Mouse (Mus musculus): ENCODE data around the gene Msx2. TPM values are rescaled to one million over a fixed set of nuclear protein-coding genes. Genes with fewer than 3 reads are reported as not detected.

The Msx2 gene
- polyA plus RNA-seq, 1 experiment from 2014 or later: 2.0 TPM

GRCm38 (mm10) chr13:53463037-53463436, 9.8 kb downstream of the Msx2 start:
- TF ChIP-seq CTCF (IDR thresholded peaks at IDR 0.05; ENCODE audit: low read depth) (no peak), EP300 (optimal IDR thresholded peaks at IDR 0.05) (no peak)
- Histone ChIP-seq H3K27ac (replicated peaks) (no peak overlapping the region), H3K9me3 (ENCODE audit: control insufficient read depth, low read length) (no peaks in the 10 kb centered on the region), H3K36me3 (ENCODE audit: control insufficient read depth, insufficient read depth, low read length) (no peaks in the 10 kb centered on the region), H3K4me1 (replicated peaks; ENCODE audit: control insufficient read depth, insufficient read depth) (0 out of 2 replicates have a peak, but pooled peaks cover 5% of the 10 kb centered on the region), H3K4me2 (replicated peaks; ENCODE audit: low read depth) (no peak overlapping the region), H3K9ac (ENCODE audit: low read length) (no peak overlapping the region), H3K27me3 (ENCODE audit: control insufficient read depth, insufficient read depth, low read length) (peaks cover 26% of the 10 kb centered on the region; the same call in 1 of the 2 replicates), H3K4me3 (ENCODE audit: low read depth, low read length) (no peak overlapping the region)
- ATAC-seq (ENCODE audit: low FRiP score, low TSS enrichment) (no peak), DNase-seq (ENCODE audit: low spot score) (no peak)
- 11% methylated on average over 7 of the region's 7 CpGs for WGBS

DNA sequence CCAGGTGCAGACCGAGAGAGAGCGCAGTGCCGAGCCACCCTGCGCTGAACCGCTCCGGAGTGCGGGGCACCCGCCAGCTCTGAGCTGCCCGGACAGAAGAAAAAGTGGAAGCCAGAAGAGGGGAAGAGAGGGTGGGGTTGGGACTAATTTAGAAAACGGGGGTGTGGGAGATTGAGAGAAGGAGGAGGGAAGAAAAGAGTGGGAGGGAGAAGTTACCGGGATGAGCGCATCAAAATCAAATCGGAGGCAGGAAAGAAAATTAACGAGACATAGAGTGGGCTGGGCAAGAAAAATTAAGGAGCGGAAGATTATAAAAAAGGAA, 10.3 kb downstream of the Msx2 start:
- H3K36me3 ChIP-seq (ENCODE audit: control insufficient read depth, insufficient read depth, low read length): no peaks in the 10 kb centered on the region
- H3K4me2 ChIP-seq (replicated peaks; ENCODE audit: low read depth): peak overlapping the region; percentile 52
- peak overlapping the region; percentile 30 for H3K4me3 ChIP-seq (ENCODE audit: low read depth, low read length)
- ATAC-seq (ENCODE audit: low FRiP score, low TSS enrichment): no peak
- TF ChIP-seq EP300 (optimal IDR thresholded peaks at IDR 0.05) (no peak), CTCF (IDR thresholded peaks at IDR 0.05; ENCODE audit: low read depth) (no peak)
- H3K9me3 ChIP-seq (ENCODE audit: control insufficient read depth, low read length): no peaks in the 10 kb centered on the region
- H3K27ac ChIP-seq (replicated peaks): no peak overlapping the region
- H3K9ac ChIP-seq (ENCODE audit: low read length): peak overlapping the region; percentile 23; the same call in 1 of the 2 replicates
- no peak for DNase-seq (ENCODE audit: low spot score)
- H3K27me3 ChIP-seq (ENCODE audit: control insufficient read depth, insufficient read depth, low read length): peaks cover 26% of the 10 kb centered on the region; the same call in 1 of the 2 replicates
- WGBS: 2% methylated on average over 15 of the region's 15 CpGs
- H3K4me1 ChIP-seq (replicated peaks; ENCODE audit: control insufficient read depth, insufficient read depth): 0 out of 2 replicates have a peak, but pooled peaks cover 5% of the 10 kb centered on the region

- H3K4me3 ChIP-seq (ENCODE audit: low read depth, low read length): peak overlapping the region; percentile 30
- H3K27me3 ChIP-seq (ENCODE audit: control insufficient read depth, insufficient read depth, low read length): peaks cover 26% of the 10 kb centered on the region; the same call in 1 of the 2 replicates
- H3K27ac ChIP-seq (replicated peaks): no peak overlapping the region
- H3K9ac ChIP-seq (ENCODE audit: low read length): peak overlapping the region; percentile 23; the same call in 1 of the 2 replicates
- peak overlapping the region; percentile 52 for H3K4me2 ChIP-seq (replicated peaks; ENCODE audit: low read depth)
- H3K4me1 ChIP-seq (replicated peaks; ENCODE audit: control insufficient read depth, insufficient read depth): 0 out of 2 replicates have a peak, but pooled peaks cover 5% of the 10 kb centered on the region
- WGBS: under 1% methylated on average over 51 of the region's 51 CpGs
- TF ChIP-seq EP300 (optimal IDR thresholded peaks at IDR 0.05) (no peak), CTCF (IDR thresholded peaks at IDR 0.05; ENCODE audit: low read depth) (peak; percentile 84)
- DNase-seq (ENCODE audit: low spot score) (peak; percentile 74), ATAC-seq (ENCODE audit: low FRiP score, low TSS enrichment) (peak; percentile 51)
- no peaks in the 10 kb centered on the region for H3K9me3 ChIP-seq (ENCODE audit: control insufficient read depth, low read length)
- no peaks in the 10 kb centered on the region for H3K36me3 ChIP-seq (ENCODE audit: control insufficient read depth, insufficient read depth, low read length)
Measured at GRCm38 (mm10) chr13:53461855-53462648, 10.8 kb downstream of the Msx2 start.

DNA sequence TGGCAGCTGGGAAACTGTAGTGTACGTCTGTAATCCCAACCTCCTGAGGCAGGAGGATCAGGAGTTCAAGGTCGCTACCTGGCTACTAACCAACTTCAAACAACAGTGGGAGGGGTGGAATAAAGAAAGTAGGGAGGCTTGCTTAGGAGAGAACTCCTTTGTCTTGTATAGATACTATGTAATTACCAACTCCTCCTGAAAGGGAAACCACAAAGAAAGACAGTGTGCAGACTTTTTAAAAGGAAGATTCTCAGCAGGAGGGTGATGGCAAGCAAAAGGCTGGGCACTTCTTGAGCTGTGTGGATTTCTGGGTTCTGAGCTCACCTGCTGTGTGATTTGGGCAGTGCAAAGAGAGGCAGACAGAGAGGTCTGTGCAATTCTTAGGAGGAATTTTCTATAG, 11.5 kb downstream of the Msx2 start:
- TF ChIP-seq CTCF (IDR thresholded peaks at IDR 0.05; ENCODE audit: low read depth): no peak
- TF ChIP-seq EP300 (optimal IDR thresholded peaks at IDR 0.05): no peak
- 55% methylated on average over 2 of the region's 2 CpGs for WGBS
- ATAC-seq (ENCODE audit: low FRiP score, low TSS enrichment): no peak

GRCm38 (mm10) chr13:53458766-53459165, 14.1 kb downstream of the Msx2 start:
- no peaks in the 10 kb centered on the region for H3K9me3 ChIP-seq (ENCODE audit: control insufficient read depth, low read length)
- no peak overlapping the region for H3K4me2 ChIP-seq (replicated peaks; ENCODE audit: low read depth)
- H3K4me3 ChIP-seq (ENCODE audit: low read depth, low read length): no peak overlapping the region
- no peak overlapping the region for H3K27ac ChIP-seq (replicated peaks)
- H3K27me3 ChIP-seq (ENCODE audit: control insufficient read depth, insufficient read depth, low read length): peaks cover 14% of the 10 kb centered on the region; the same call in 1 of the 2 replicates
- H3K9ac ChIP-seq (ENCODE audit: low read length): no peak overlapping the region
- TF ChIP-seq CTCF (IDR thresholded peaks at IDR 0.05; ENCODE audit: low read depth): no peak
- no peak for TF ChIP-seq EP300 (optimal IDR thresholded peaks at IDR 0.05)
- H3K4me1 ChIP-seq (replicated peaks; ENCODE audit: control insufficient read depth, insufficient read depth): 0 out of 2 replicates have a peak, but pooled peaks cover 5% of the 10 kb centered on the region
- DNase-seq (ENCODE audit: low spot score): no peak
- WGBS: 67% methylated on average over 4 of the region's 4 CpGs
- ATAC-seq (ENCODE audit: low FRiP score, low TSS enrichment): no peak
- no peaks in the 10 kb centered on the region for H3K36me3 ChIP-seq (ENCODE audit: control insufficient read depth, insufficient read depth, low read length)

More for the DNA sequence above, 11.5 kb downstream of the Msx2 start:
- Histone ChIP-seq H3K27me3 (ENCODE audit: control insufficient read depth, insufficient read depth, low read length) (peaks cover 26% of the 10 kb centered on the region; the same call in 1 of the 2 replicates), H3K36me3 (ENCODE audit: control insufficient read depth, insufficient read depth, low read length) (no peaks in the 10 kb centered on the region), H3K9me3 (ENCODE audit: control insufficient read depth, low read length) (no peaks in the 10 kb centered on the region), H3K4me3 (ENCODE audit: low read depth, low read length) (no peak overlapping the region), H3K9ac (ENCODE audit: low read length) (no peak overlapping the region), H3K4me2 (replicated peaks; ENCODE audit: low read depth) (no peak overlapping the region), H3K4me1 (replicated peaks; ENCODE audit: control insufficient read depth, insufficient read depth) (0 out of 2 replicates have a peak, but pooled peaks cover 5% of the 10 kb centered on the region), H3K27ac (replicated peaks) (no peak overlapping the region)
- DNase-seq (ENCODE audit: low spot score): no peak

Measured in stomach, postnatal 0 days (tissue).